Mouse (Mus musculus): ENCODE results near the gene Senp6.

Gene Senp6

GRCm38 (mm10) chr9:80171241-80171640 lies 104.5 kb downstream of the Senp6 start:
- no peak for DNase-seq (ENCODE audit: low read depth, low spot score)

- DNase-seq (ENCODE audit: low read depth, low spot score): no peak
Observed at GRCm38 (mm10) chr9:80172396-80173222, 105.9 kb downstream of the Senp6 start.

- no peak for DNase-seq (ENCODE audit: low read depth, low spot score)
Observed at GRCm38 (mm10) chr9:80173629-80174028, 106.9 kb downstream of the Senp6 start.

- no peak for DNase-seq (ENCODE audit: low read depth, low spot score)
Observed at GRCm38 (mm10) chr9:80176696-80177478, 110.2 kb downstream of the Senp6 start.

- no peak for DNase-seq (ENCODE audit: low read depth, low spot score)
Observed at GRCm38 (mm10) chr9:80178670-80179069, 112.0 kb downstream of the Senp6 start.

GRCm38 (mm10) chr9:80179688-80180087 lies 113.0 kb downstream of the Senp6 start:
- no peak for DNase-seq (ENCODE audit: low read depth, low spot score)

- no peak for DNase-seq (ENCODE audit: low read depth, low spot score)
Observed at GRCm38 (mm10) chr9:80180771-80181170, 114.1 kb downstream of the Senp6 start.

GRCm38 (mm10) chr9:80181692-80182091 lies 115.0 kb downstream of the Senp6 start:
- no peak for DNase-seq (ENCODE audit: low read depth, low spot score)

- DNase-seq (ENCODE audit: low read depth, low spot score): no peak
Observed at GRCm38 (mm10) chr9:80184138-80184537, 117.4 kb downstream of the Senp6 start.

GRCm38 (mm10) chr9:80185737-80186136 lies 119.0 kb downstream of the Senp6 start:
- DNase-seq (ENCODE audit: low read depth, low spot score): no peak

- no peak for DNase-seq (ENCODE audit: low read depth, low spot score)
Observed at GRCm38 (mm10) chr9:80186693-80187092, 120.0 kb downstream of the Senp6 start.

- no peak for DNase-seq (ENCODE audit: low read depth, low spot score)
Observed at GRCm38 (mm10) chr9:80188324-80188893, 121.7 kb downstream of the Senp6 start.

- no peak for DNase-seq (ENCODE audit: low read depth, low spot score)
Observed at GRCm38 (mm10) chr9:80191240-80191639, 124.5 kb downstream of the Senp6 start.

GRCm38 (mm10) chr9:80192324-80192723 lies 125.6 kb downstream of the Senp6 start:
- no peak for DNase-seq (ENCODE audit: low read depth, low spot score)

GRCm38 (mm10) chr9:80194446-80194845 lies 127.7 kb downstream of the Senp6 start:
- DNase-seq (ENCODE audit: low read depth, low spot score): no peak
